Mouse (Mus musculus): ENCODE measurements around the gene Zpbp2. TPM values are rescaled to one million over a fixed set of nuclear protein-coding genes. Genes with fewer than 3 reads are reported as not detected.

Gene Zpbp2
- polyA plus RNA-seq, 1 experiment from 2014 or later, result not detected

DNA sequence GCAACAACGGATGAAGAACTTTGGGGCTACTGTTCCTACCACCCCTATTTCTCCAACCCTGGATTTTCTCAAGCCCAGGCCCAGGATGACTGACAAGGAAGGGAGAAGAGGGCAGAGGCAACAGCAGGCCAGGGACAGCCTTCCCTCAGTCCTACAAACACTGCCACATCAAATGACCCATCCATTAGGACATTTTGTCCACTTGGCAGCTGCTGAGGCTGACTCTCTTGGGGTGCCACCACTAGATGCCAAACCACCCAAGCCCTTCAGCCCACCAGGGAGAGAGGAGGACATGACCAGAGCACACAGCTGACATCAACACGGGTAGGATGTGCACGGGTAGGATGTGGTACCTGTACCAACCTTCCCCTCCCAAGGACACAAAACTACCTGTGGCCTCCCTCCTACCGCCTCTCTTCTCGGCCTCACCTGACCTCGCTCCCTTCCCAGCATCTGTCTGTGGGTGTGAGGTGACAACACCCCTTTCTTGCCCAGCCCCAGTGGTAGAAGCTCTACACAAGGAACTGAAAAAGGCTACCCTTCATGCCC lies 33.8 kb downstream of the Zpbp2 start:
- Histone ChIP-seq H3K4me3 (no peak overlapping the region), H3K36me3 (ENCODE audit: poor library complexity, severe bottlenecking) (peaks cover 36% of the 10 kb centered on the region), H3K4me2 (0 out of 2 replicates have a peak overlapping the region, but pooled peaks have one; percentile 93), H3K27ac (no peak overlapping the region), H3K4me1 (peaks cover 34% of the 10 kb centered on the region), H3K9me3 (replicated peaks) (no peaks in the 10 kb centered on the region), H3K9ac (0 out of 2 replicates have a peak overlapping the region, but pooled peaks have one; percentile 31), H3K27me3 (peaks cover 6% of the 10 kb centered on the region)
- 89% methylated on average over 6 of the region's 6 CpGs for WGBS
- ATAC-seq, result no peak

GRCm38 (mm10) chr11:98586087-98586891 lies 35.4 kb downstream of the Zpbp2 start:
- peaks cover 34% of the 10 kb centered on the region for H3K4me1 ChIP-seq
- no peaks in the 10 kb centered on the region for H3K9me3 ChIP-seq (replicated peaks)
- 2% methylated on average over 22 of the region's 22 CpGs for WGBS
- peaks cover 23% of the 10 kb centered on the region for H3K36me3 ChIP-seq (ENCODE audit: poor library complexity, severe bottlenecking)
- ATAC-seq, result peak; percentile 29; the same call in 1 of the 2 replicates
- H3K27ac ChIP-seq, result peak overlapping the region; percentile 75; the same call in 1 of the 2 replicates
- peak overlapping the region; percentile 86 for H3K9ac ChIP-seq
- H3K4me3 ChIP-seq, result peak overlapping the region; percentile 88
- H3K27me3 ChIP-seq, result peaks cover 8% of the 10 kb centered on the region
- peak overlapping the region; percentile 93 for H3K4me2 ChIP-seq

DNA sequence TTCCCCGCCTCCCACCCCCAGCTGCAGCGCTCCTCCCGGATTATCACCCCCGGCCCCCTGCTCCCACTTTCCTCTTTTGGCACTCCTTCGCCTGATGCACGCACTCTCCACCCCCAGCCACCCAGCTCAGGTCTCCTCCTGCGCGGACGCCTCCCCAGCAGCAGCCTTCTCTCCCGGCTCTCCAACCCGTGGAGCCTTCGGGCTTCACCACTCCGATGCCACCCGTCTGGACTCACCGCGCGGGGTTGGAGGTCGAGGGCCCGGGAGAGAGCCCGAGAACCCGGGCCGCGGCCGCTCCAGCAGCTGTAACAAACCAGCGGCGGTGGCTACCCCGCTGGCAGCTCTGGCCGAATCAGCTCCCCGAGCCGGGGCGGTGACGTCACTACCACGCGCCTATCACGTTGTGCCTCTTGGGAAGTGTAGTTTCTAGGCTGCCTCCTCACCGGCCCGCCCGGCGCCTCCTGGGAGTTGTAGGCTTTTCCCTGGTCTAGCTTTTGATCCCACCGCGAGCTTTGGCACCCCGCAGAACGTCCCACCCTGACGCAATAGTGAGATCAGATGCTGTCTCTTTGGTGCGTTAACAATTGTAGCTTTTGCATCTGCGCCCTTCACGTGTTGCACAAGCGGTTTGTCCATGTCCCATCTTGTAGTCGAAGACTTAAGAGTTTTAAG lies 36.1 kb downstream of the Zpbp2 start, which contains the start of gene Ormdl3:
Ormdl3 (minus strand) TSS at position 477 of the 672 bp plus-strand sequence.
- peak; percentile 98 for ATAC-seq
- Histone ChIP-seq H3K9ac (peak within 1 kb of the TSS; percentile 86), H3K27me3 (peaks cover 14% of the 10 kb centered on the region), H3K4me1 (peaks cover 34% of the 10 kb centered on the region), H3K4me2 (peak within 1 kb of the TSS; percentile 93), H3K27ac (peak within 1 kb of the TSS; percentile 75), H3K9me3 (replicated peaks) (no peaks in the 10 kb centered on the region), H3K36me3 (ENCODE audit: poor library complexity, severe bottlenecking) (peaks cover 16% of the 10 kb centered on the region), H3K4me3 (peak within 1 kb of the TSS; percentile 88)
- WGBS, result under 1% methylated on average over 49 of the region's 49 CpGs

DNA sequence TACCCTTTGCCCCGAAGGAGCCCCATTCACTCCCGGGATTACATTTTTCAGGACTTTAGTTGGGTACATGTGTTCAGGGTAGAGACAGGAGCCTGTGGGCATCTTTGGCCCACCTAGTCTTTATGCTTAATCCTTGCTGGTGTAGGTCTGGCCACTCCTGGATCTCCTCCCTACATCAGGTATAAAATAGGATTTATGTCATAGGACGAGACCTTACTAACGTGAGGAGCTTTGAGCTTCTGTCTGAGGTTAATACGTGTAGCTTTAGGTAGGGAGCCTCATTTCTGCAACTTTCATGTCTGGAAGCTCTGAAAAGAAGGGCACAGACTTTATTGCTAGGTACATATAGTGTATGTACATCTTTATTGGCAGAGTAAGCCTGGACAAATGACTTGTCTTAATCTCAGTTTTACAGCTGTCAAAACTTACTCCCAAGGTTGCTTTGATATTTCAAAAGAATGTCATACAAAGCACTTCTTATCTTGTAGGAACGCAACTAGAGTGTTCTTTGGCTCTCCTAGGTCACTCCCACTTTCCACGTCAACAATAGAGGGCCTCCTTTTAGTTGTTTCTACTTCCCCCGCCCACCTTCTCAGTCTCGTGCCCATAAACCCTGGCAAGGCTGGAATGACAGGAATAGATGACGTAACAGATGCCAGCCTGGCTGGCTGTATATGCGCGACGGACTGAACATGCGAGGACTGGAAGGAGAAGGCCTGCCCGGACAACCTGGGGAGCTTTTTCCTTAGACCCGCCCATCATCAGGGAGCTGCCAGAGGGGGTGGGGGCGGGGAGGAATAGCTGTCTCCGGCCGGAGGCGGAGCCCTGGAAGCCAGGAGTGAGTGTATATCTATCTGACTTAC lies 37.0 kb downstream of the Zpbp2 start:
- 5% methylated on average over 20 of the region's 20 CpGs for WGBS
- Histone ChIP-seq H3K4me3 (peak overlapping the region; percentile 88), H3K27ac (peak overlapping the region; percentile 32; the same call in 1 of the 2 replicates), H3K9me3 (replicated peaks) (no peaks in the 10 kb centered on the region), H3K36me3 (ENCODE audit: poor library complexity, severe bottlenecking) (peaks cover 7% of the 10 kb centered on the region), H3K4me1 (peaks cover 34% of the 10 kb centered on the region), H3K4me2 (peak overlapping the region; percentile 93), H3K27me3 (peaks cover 17% of the 10 kb centered on the region), H3K9ac (peak overlapping the region; percentile 86)
- ATAC-seq, result peak; percentile 41; the same call in 1 of the 2 replicates

DNA sequence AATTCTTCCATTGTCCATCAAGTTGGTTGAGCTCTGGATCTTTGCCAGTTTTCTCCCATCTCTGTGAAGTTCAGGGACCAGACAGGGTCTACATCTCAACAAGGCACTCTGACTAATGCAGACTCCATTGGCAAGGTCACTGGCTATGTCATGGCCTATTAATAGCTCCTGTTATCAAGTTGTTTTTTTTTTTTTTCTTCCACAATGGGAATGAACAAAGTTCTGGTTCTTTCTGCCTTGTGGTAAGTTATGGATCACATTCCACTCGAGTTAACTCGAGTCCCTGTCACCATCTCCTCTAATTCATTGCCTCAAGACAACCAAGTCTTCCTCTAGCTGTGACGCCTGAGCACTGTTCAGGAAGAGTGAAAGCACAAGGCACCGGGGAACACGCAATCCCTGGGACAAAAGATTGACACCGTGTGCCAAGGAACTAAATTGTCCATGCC lies 38.0 kb downstream of the Zpbp2 start:
- no peaks in the 10 kb centered on the region for H3K9me3 ChIP-seq (replicated peaks)
- H3K4me3 ChIP-seq, result no peak overlapping the region
- H3K4me2 ChIP-seq, result peak overlapping the region; percentile 93; the same call in 1 of the 2 replicates
- ATAC-seq, result no peak
- H3K4me1 ChIP-seq, result peaks cover 34% of the 10 kb centered on the region
- no peak overlapping the region for H3K27ac ChIP-seq
- H3K9ac ChIP-seq, result no peak overlapping the region
- H3K27me3 ChIP-seq, result peaks cover 17% of the 10 kb centered on the region
- WGBS, result 66% methylated on average over 6 of the region's 6 CpGs
- no peaks in the 10 kb centered on the region for H3K36me3 ChIP-seq (ENCODE audit: poor library complexity, severe bottlenecking)

- H3K4me3 ChIP-seq, result no peak overlapping the region
- ATAC-seq, result no peak
- H3K36me3 ChIP-seq (ENCODE audit: poor library complexity, severe bottlenecking), result no peaks in the 10 kb centered on the region
- peaks cover 34% of the 10 kb centered on the region for H3K4me1 ChIP-seq
- H3K27ac ChIP-seq, result no peak overlapping the region
- no peak overlapping the region for H3K9ac ChIP-seq
- peaks cover 17% of the 10 kb centered on the region for H3K27me3 ChIP-seq
- WGBS, result 84% methylated on average over 8 of the region's 8 CpGs
- no peaks in the 10 kb centered on the region for H3K9me3 ChIP-seq (replicated peaks)
- H3K4me2 ChIP-seq, result no peak overlapping the region
Measured at GRCm38 (mm10) chr11:98589306-98589705, 38.4 kb downstream of the Zpbp2 start.

DNA sequence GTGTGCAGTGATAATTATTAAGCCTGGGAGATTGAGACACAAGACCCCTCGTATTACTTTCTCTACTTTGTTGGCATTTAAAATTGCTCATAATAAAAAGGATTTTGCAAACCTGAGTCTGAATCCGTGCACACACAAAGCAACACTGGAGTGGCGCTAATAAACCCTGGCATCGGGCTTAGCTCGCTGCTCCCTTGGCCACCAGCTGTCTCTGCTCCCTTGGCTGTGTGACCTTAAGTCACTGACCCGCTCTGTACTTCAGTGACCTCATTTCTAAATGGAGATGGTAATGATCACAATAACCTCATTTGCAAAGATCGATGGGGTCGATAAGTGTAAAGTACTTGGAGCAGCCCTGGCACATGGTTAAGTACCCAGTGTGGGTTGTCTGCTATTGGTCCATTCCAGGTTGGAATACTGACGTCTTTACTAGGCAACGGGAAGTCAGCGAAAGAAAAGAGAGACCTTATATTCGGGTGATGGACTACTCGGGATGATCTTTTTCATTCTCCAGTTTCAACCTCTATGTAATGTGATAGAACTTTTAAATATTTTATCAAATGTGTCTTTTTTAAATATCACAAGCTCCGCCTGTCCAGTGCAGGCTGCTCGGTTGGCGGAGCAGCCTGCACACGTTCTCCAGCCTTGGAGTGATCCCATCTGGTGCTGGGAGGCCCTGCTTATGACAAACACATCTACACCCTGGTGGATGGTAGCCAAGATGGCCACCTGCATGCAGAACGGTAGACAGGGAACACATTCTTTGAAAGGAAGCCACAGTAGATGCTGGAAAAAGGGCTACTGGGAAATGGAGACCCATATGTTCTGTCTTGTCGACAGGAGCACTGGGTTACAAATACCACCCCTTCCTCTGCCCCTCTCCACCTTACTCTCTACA lies 39.9 kb downstream of the Zpbp2 start:
- Histone ChIP-seq H3K27ac (no peak overlapping the region), H3K9me3 (replicated peaks) (no peaks in the 10 kb centered on the region), H3K36me3 (ENCODE audit: poor library complexity, severe bottlenecking) (no peaks in the 10 kb centered on the region), H3K9ac (no peak overlapping the region), H3K4me1 (peaks cover 23% of the 10 kb centered on the region), H3K4me3 (no peak overlapping the region), H3K27me3 (peaks cover 20% of the 10 kb centered on the region), H3K4me2 (no peak overlapping the region)
- WGBS, result 74% methylated on average over 19 of the region's 19 CpGs
- no peak for ATAC-seq

GRCm38 (mm10) chr11:98595021-98595420 lies 44.1 kb downstream of the Zpbp2 start:
- peaks cover 36% of the 10 kb centered on the region for H3K27me3 ChIP-seq
- no peaks in the 10 kb centered on the region for H3K9me3 ChIP-seq (replicated peaks)
- no peak overlapping the region for H3K9ac ChIP-seq
- no peaks in the 10 kb centered on the region for H3K36me3 ChIP-seq (ENCODE audit: poor library complexity, severe bottlenecking)
- 81% methylated on average over 6 of the region's 6 CpGs for WGBS
- H3K27ac ChIP-seq, result no peak overlapping the region
- 0 out of 2 replicates have a peak, but pooled peaks cover 5% of the 10 kb centered on the region for H3K4me1 ChIP-seq
- no peak overlapping the region for H3K4me2 ChIP-seq
- H3K4me3 ChIP-seq, result no peak overlapping the region
- ATAC-seq, result no peak

DNA sequence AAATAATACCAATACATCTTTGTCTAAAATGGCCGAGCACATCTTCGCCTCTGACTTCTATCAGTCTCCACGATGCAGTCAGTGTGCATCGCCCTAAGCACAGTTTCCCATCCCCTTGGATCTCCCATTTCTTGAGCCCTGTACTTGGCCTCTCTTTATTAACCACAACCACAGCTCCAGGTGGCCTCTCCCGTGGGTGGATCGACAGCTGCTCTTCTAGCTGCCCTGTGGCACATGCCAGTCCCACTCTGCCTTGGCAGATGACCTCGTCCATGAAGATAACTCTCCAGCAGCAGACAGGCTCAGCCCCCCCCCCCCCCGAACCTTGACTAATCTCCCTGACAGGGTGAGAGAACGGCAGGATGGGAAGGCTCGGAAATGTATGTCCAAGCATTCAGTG lies 44.6 kb downstream of the Zpbp2 start:
- Histone ChIP-seq H3K27me3 (peaks cover 37% of the 10 kb centered on the region), H3K36me3 (ENCODE audit: poor library complexity, severe bottlenecking) (no peaks in the 10 kb centered on the region), H3K9ac (no peak overlapping the region), H3K4me1 (0 out of 2 replicates have a peak, but pooled peaks cover 5% of the 10 kb centered on the region), H3K4me2 (no peak overlapping the region), H3K9me3 (replicated peaks) (no peaks in the 10 kb centered on the region), H3K27ac (no peak overlapping the region), H3K4me3 (no peak overlapping the region)
- 80% methylated on average over 10 of the region's 10 CpGs for WGBS
- ATAC-seq, result no peak

DNA sequence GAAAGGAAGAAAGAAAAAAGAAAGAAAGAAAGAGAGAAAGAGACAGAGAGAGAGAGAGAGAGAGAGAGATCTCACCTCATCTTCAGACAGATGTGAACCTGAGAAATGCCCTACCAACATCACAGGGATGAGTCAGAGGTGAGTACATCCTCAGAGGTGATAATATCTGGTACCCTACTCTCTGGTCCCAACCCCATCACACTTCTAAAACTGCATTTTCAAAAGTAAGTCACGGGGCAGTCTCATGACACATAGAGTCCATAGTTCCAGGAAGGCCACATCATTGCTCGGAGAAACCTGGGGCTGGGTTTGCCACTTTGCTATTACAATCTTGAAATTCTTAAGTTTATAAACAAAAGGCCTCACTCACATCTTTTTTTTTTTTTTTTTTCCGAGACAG lies 45.1 kb downstream of the Zpbp2 start:
- ATAC-seq, result no peak

More for the DNA sequence above, 45.1 kb downstream of the Zpbp2 start:
- Histone ChIP-seq H3K27ac (no peak overlapping the region), H3K9ac (no peak overlapping the region), H3K4me2 (no peak overlapping the region), H3K27me3 (peaks cover 41% of the 10 kb centered on the region), H3K4me3 (no peak overlapping the region), H3K4me1 (0 out of 2 replicates have a peak, but pooled peaks cover 5% of the 10 kb centered on the region), H3K9me3 (replicated peaks) (no peaks in the 10 kb centered on the region), H3K36me3 (ENCODE audit: poor library complexity, severe bottlenecking) (no peaks in the 10 kb centered on the region)
- 64% methylated on average over 3 of the region's 3 CpGs for WGBS
